Mouse (Mus musculus) liver, embryonic 16.5 days (tissue): ENCODE measurements around the gene Ak1. TPM values are rescaled to one million over a fixed set of nuclear protein-coding genes. Genes with fewer than 3 reads are reported as not detected.

Experiments used
- ATAC-seq: fragments of 200-750 bp; cut with Nextera tagmentation; 2 replicates; pipeline ENCODE4 v1.8.0; 2017; ENCODE audit warnings: low read depth, mild to moderate bottlenecking, moderate number of reproducible peaks, moderate library complexity
- H3K27ac ChIP-seq: fragments of 300-500 bp; sonication (generic); 2 replicates; pipeline ENCODE4 v1.5.1; 2014; ENCODE audit warnings: mild to moderate bottlenecking, low read length
- H3K27me3 ChIP-seq: fragments of 300-500 bp; sonication (generic); 2 replicates; pipeline ENCODE4 v1.6.1; 2014; ENCODE audit warnings: low read depth, low read length, mixed read lengths; ENCODE audit not compliant: control insufficient read depth, insufficient read depth
- H3K36me3 ChIP-seq: fragments of 300-500 bp; sonication (generic); 2 replicates; pipeline ENCODE4 v1.6.1; 2014; ENCODE audit warnings: mild to moderate bottlenecking; ENCODE audit not compliant: control insufficient read depth, insufficient read depth
- H3K4me1 ChIP-seq: fragments of 300-500 bp; sonication (generic); 2 replicates; pipeline ENCODE4 v1.6.1; 2014; ENCODE audit warnings: low read depth, low read length, mixed read lengths; ENCODE audit not compliant: control insufficient read depth
- H3K4me2 ChIP-seq: fragments of 300-500 bp; sonication (generic); 2 replicates; pipeline ENCODE4 v1.6.1; 2014; ENCODE audit warnings: low read depth, low read length, mixed read lengths
- H3K4me3 ChIP-seq: fragments of 300-500 bp; sonication (generic); 2 replicates; pipeline ENCODE4 v1.5.1; 2014; ENCODE audit warnings: low read depth, mild to moderate bottlenecking, low read length
- H3K9ac ChIP-seq: fragments of 300-500 bp; sonication (generic); 2 replicates; pipeline ENCODE4 v1.6.1; 2014; ENCODE audit warnings: low read depth, low read length
- H3K9me3 ChIP-seq: fragments of 300-500 bp; sonication (generic); replicated peaks from 2 replicates; pipeline ENCODE4 v1.6.1; 2016; ENCODE audit warnings: low read length; ENCODE audit not compliant: control insufficient read depth
- WGBS: fragments of 180-500 bp; shearing (Covaris S2); extraction: QIAGEN DNeasy Blood & Tissue Kit; methylation state at CpG from one replicate; pipeline ENCODE4 v1.1.7; 2014; ENCODE audit not compliant: insufficient replicate concordance; 5-methylcytosine and 5-hydroxymethylcytosine counted together
- polyA plus RNA-seq: library from polyadenylated mRNA; unstranded; fragments of >200 nt; fragmentation: Nextera tagmentation; extraction: Ambion mirVana; gene quantifications from 2 replicates; pipeline ENCODE4 v1.2.1, GENCODE M21; 2015

The Ak1 gene
- polyA plus RNA-seq, 1 experiment from 2014 or later: 7.9 TPM

GRCm38 (mm10) chr2:32607262-32607947 lies 14.2 kb upstream of the Ak1 start:
- H3K4me1 ChIP-seq: peaks cover 53% of the 10 kb centered on the region
- no peaks in the 10 kb centered on the region for H3K9me3 ChIP-seq
- peak overlapping the region; percentile 97 for H3K4me2 ChIP-seq
- H3K4me3 ChIP-seq: peak overlapping the region; percentile 78
- peak; percentile 9; the same call in 1 of the 2 replicates for ATAC-seq
- peak overlapping the region; percentile 73 for H3K27ac ChIP-seq
- peak overlapping the region; percentile 76 for H3K9ac ChIP-seq
- H3K27me3 ChIP-seq: no peaks in the 10 kb centered on the region
- WGBS: 0% methylated on average over 34 of the region's 34 CpGs
- H3K36me3 ChIP-seq: no peaks in the 10 kb centered on the region

GRCm38 (mm10) chr2:32608141-32608777 lies 13.3 kb upstream of the Ak1 start:
- peak overlapping the region; percentile 85 for H3K27ac ChIP-seq
- under 1% methylated on average over 25 of the region's 25 CpGs for WGBS
- no peaks in the 10 kb centered on the region for H3K9me3 ChIP-seq
- no peaks in the 10 kb centered on the region for H3K36me3 ChIP-seq
- H3K4me3 ChIP-seq: peak overlapping the region; percentile 78
- peaks cover 50% of the 10 kb centered on the region for H3K4me1 ChIP-seq
- no peaks in the 10 kb centered on the region for H3K27me3 ChIP-seq
- H3K9ac ChIP-seq: peak overlapping the region; percentile 76
- peak overlapping the region; percentile 97 for H3K4me2 ChIP-seq
- ATAC-seq: peak; percentile 78

GRCm38 (mm10) chr2:32608778-32609435 lies 12.7 kb upstream of the Ak1 start:
- Histone ChIP-seq H3K27me3 (no peaks in the 10 kb centered on the region), H3K27ac (peak overlapping the region; percentile 85), H3K9ac (peak overlapping the region; percentile 76), H3K4me2 (peak overlapping the region; percentile 97), H3K4me3 (peak overlapping the region; percentile 78), H3K4me1 (peaks cover 50% of the 10 kb centered on the region), H3K36me3 (no peaks in the 10 kb centered on the region), H3K9me3 (no peaks in the 10 kb centered on the region)
- peak; percentile 64 for ATAC-seq
- 42% methylated on average over 18 of the region's 18 CpGs for WGBS

- Histone ChIP-seq H3K4me2 (peak overlapping the region; percentile 97), H3K36me3 (no peaks in the 10 kb centered on the region; the same call in 1 of the 2 replicates), H3K27me3 (no peaks in the 10 kb centered on the region), H3K4me3 (peak overlapping the region; percentile 56), H3K9ac (peak overlapping the region; percentile 51), H3K9me3 (no peaks in the 10 kb centered on the region), H3K27ac (peak overlapping the region; percentile 38; the same call in 1 of the 2 replicates), H3K4me1 (peaks cover 50% of the 10 kb centered on the region)
- 15% methylated on average over 23 of the region's 23 CpGs for WGBS
- ATAC-seq: no peak
Observed at GRCm38 (mm10) chr2:32610610-32611229, 10.8 kb upstream of the Ak1 start.

- H3K27me3 ChIP-seq: no peaks in the 10 kb centered on the region
- peaks cover 3% of the 10 kb centered on the region for H3K36me3 ChIP-seq
- no peak overlapping the region for H3K4me2 ChIP-seq
- H3K4me1 ChIP-seq: peaks cover 43% of the 10 kb centered on the region
- ATAC-seq: no peak
- no peak overlapping the region for H3K27ac ChIP-seq
- H3K9me3 ChIP-seq: no peaks in the 10 kb centered on the region
- 77% methylated on average over 26 of the region's 26 CpGs for WGBS
- no peak overlapping the region for H3K4me3 ChIP-seq
- H3K9ac ChIP-seq: no peak overlapping the region
Observed at GRCm38 (mm10) chr2:32612274-32612673, 9.3 kb upstream of the Ak1 start.

GRCm38 (mm10) chr2:32617109-32617508 lies 4.4 kb upstream of the Ak1 start:
- no peak for ATAC-seq
- Histone ChIP-seq H3K27ac (no peak overlapping the region), H3K4me1 (peaks cover 16% of the 10 kb centered on the region), H3K4me3 (no peak overlapping the region), H3K4me2 (no peak overlapping the region), H3K9me3 (0 out of 2 replicates have a peak, but pooled peaks cover 2% of the 10 kb centered on the region), H3K9ac (no peak overlapping the region), H3K27me3 (no peaks in the 10 kb centered on the region), H3K36me3 (peaks cover 9% of the 10 kb centered on the region)
- 80% methylated on average over 1 of the region's 1 CpGs for WGBS

GRCm38 (mm10) chr2:32617601-32618000 lies 4.0 kb upstream of the Ak1 start:
- no peaks in the 10 kb centered on the region for H3K27me3 ChIP-seq
- no peak for ATAC-seq
- no peak overlapping the region for H3K9ac ChIP-seq
- peaks cover 9% of the 10 kb centered on the region for H3K36me3 ChIP-seq
- peaks cover 16% of the 10 kb centered on the region for H3K4me1 ChIP-seq
- H3K4me3 ChIP-seq: no peak overlapping the region
- no peak overlapping the region for H3K27ac ChIP-seq
- no peak overlapping the region for H3K4me2 ChIP-seq
- 0 out of 2 replicates have a peak, but pooled peaks cover 2% of the 10 kb centered on the region for H3K9me3 ChIP-seq
- WGBS: 79% methylated on average over 4 of the region's 4 CpGs

GRCm38 (mm10) chr2:32618051-32618450 lies 3.5 kb upstream of the Ak1 start:
- WGBS: 82% methylated on average over 9 of the region's 9 CpGs
- Histone ChIP-seq H3K9ac (no peak overlapping the region), H3K27ac (no peak overlapping the region), H3K4me3 (no peak overlapping the region), H3K36me3 (peaks cover 9% of the 10 kb centered on the region), H3K4me1 (peaks cover 16% of the 10 kb centered on the region), H3K4me2 (no peak overlapping the region), H3K27me3 (no peaks in the 10 kb centered on the region), H3K9me3 (0 out of 2 replicates have a peak, but pooled peaks cover 2% of the 10 kb centered on the region)
- ATAC-seq: no peak
